Mouse (Mus musculus) embryo, embryonic 10 days (tissue): Measurements from ENCODE around the gene Gls.

Source experiments
- DNase-seq: peaks from one replicate; pipeline ENCODE4 v3.0.0-alpha.2; 2015; ENCODE audit warnings: low spot score

Gls gene

DNA sequence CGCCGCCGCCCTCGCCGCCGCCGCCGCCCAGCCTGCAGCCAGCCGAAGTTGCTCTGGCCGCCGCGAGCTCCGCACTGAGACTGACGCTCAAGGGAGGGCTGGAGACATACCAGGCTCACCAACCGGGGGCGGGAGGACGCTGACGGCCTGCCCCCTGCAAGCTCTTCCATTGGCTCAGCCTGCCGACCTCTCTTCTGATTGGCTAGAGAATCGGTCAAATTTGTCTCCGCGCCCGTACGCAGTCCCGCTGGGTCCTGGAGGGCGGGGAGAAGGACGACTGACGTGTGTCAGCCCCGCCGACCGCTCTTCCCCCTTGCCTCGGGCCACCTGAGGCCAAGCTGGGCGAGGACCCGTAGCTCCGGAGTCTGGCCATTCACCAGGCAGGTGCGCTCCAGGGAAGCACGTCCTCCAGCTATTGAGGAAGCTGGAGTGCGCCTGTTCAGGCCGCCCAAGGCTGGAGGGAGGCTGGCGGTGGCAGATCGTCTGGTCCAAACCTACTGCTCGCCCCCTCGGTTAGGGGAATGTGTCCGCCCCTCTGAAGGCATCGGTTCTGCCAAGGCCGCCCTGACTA lies at the start of gene Gls:
Gls (minus strand) TSS at position 90 of the 571 bp plus-strand sequence.
- peak; percentile 97 for DNase-seq

DNA sequence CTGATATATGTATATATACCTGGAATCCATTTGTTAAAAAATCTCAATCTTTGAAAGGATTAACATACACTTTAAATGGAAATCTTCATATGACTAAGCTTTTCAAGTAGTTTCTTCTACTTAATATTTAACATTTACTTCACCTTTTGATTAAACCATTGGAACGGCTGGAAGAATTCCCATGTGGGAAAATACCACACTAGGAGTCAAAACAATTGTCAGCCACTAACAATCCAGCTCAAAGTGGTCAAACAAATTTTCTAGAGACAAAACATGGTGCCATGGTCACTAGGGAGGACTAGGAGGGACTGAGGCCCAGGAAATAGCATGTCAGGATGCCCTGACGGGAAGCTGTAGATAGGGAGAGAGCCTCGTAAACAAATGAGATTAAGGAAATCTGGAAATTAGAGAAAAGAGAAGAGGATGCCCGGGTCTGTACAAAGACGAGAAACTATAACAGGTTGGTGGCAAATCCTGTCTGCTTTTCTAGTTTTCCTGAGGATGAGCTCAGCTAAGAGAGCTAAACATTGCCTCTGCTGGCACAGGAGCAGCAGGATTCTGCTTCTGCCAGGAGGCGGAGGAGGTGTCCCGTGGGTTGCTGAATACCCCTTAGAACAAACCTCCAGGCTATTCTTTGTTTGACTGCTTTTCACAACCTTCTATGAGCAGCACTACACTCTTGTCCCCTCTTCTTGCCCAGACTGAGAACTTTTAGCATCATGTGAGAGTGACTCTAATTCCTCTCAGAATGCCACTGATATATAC lies 47.0 kb upstream of the Gls start:
- DNase-seq, result no peak

DNA sequence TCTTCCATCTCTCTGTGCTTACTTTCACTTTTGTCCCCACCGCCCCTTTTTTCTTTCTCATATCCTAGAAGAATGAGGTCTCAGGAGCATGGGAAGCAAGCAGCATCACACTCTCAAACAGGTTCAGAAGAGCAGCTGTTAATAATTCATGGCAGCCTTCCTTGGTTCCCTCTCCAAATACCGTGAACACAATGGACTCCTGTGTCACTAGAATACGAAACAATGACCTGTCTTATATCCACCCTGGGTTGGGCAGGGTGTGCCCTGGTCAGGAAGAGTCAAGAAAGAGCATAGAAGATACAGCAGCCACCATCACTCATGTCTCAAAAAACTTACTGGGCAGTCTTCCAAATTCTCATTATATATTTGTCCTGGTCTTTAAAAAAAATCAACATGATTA lies 46.3 kb upstream of the Gls start:
- no peak for DNase-seq

DNA sequence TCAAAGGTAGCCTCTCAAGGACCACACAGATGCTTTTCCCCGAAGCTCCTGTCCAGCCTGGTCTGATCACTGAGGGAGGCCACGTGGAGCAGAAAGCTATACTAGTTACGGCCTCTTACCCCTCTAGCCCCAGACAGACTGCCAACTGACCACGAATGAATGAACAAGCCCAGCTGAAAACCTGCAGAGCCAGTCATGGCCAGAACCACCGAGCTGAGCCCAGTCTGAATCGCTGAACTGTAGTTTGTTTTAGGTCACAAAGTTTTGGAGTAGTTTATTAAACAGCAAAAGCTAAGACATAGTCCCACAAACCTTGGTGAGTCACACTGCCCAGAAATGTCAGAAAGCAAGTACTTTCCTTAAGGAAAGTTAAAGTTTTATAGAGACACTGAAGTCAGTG lies 45.0 kb upstream of the Gls start:
- no peak for DNase-seq

DNA sequence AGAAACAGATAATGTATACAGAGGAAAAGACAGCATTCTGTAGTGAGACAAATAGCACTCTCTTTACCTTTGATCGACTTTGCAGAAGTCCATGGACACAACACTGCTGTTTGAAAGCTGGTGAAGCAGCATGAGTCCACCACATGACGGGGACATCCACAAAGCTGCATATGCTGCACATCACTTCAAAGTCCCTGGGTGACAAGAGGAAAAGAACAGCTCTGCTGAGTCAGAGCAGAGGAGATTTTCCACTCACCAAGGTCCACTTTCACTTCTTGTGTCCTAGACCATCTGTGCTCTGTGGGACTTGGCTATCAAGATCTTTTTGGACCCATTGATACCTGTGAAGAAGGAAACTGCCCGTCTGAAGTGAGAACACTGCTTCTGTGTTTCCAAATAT lies 41.2 kb upstream of the Gls start:
- no peak for DNase-seq

DNA sequence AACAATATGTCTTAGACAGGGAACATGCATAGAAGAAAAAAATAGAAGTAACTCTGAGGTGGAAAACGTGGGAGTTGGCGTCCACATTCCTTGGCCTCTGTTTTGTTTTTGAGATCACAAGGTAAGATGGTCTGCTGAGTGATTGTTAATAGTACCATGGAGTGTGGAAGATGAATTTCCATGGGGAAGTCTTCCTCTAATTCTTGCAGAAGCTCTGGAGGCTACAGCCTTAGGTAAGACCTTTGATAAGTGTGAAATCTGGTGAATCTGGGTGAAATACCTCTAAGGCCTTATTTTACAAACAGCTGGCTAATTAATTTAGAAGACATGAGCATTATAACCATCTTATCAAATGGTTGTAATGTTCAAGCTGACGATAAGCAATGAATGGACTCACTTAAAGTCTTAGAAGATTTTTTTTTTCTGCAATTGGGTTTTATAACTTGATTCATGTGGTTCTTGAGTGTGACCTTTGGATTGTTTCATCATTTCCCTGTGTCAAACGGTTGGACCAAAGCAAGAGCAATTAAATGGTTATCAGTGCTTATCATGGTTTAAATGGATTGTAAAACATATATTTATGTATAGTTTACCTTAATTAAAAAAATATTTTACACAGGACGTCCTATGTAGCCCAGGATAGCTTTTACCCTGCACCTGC lies 39.1 kb upstream of the Gls start:
- DNase-seq, result no peak

DNA sequence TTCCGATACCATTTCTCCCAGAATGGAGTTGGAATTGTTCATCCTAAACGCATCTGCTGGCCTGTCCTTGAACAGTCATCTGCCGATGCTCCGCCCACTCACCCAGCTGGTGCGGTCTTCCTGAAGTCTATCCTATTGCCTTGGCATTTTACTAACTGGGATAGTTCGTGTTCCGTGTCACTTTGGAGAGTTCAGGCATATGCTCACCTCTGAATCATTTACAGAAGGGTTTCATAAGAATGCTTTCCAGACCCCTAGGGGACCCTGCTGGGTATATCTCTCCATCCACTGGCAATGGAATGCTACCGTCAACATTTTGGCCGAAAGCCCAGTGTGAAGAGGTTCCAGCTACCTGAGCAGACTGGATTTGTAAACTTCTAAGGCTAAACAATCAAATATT lies 37.3 kb upstream of the Gls start:
- DNase-seq, result no peak

DNA sequence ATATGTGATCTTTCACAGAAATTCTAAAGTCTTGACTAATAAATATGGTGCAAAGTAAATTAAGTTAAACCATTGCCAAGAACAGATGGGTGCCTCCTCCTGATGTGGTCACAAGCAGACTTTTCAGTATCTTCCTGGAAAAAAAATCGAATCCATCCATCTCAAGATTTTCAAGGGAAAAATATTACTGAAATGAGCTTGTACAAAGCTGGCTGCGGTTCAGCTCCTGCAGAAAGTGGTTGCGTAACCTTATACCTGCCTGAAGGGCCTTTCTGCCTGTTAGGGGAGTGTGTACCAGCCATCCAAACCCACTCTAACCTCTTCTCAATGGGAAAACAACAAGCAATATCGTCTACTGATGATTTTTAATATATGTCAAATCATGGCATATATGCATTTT lies 36.6 kb upstream of the Gls start:
- DNase-seq, result no peak

DNA sequence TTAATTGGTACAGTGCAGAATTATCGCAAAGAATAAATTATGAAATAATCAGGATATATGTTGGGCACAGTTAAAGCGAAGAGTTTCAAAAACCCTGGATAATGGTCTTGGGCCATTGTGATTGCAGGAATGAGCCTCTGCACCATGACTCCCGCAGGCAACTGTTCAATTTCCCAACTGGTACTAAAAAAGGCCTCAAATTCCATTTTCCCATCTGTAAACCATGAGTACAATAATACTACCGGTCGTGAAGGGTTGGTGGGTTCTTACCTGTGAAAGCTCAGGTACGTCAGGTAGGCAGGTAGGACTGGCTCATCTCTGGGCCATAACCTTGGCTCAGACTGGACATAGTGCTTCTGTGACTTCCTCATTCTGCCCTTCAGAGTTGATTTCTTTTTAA lies 35.0 kb upstream of the Gls start:
- no peak for DNase-seq

DNA sequence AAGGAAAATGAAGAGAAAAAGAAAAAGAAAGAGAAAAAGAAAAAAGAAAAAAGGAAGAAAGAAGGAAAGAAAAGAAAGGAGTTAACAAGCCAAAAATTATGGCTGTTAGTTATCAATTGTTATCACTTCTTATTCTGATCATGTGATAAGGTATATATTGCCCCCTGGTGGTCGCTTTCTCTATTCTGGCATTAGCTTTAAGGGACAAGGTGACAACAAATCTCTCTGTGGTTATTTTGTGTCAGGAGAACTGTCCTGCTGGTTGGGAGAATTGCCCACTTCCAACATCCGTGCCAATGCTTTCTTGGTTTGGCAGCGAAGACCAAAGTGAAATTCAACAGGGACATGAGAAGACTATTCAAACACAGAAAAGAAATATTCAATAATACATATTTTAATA lies 34.6 kb upstream of the Gls start:
- DNase-seq, result peak; percentile 49

DNA sequence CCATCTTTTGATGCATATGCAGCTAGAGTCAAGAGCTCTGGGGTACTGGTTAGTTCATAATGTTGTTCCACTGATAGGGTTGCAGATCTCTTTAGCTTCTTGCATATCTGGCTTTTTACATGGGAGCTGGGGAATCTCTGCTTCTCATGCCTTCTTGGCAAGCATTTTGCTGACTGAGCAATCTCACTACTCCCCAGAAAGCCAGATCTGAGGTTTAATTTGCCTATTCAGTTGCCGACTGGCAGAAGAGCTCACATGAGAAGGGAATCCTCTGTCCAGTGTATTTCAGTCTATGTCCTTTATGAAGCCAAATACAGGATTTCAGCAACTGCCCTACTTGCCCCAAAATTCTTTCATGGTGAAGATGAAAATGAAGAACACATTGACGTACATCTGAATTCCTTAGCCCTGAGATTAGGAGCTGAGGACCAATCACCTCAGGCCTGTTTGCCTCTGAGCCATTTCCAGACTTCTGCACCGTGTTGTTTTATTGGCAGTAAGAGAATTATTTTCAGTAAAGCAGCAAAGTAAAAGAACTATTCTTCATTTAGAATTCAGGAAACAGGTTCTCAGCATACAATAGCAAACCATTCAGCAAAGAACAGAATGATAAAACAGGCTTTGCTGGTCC lies 33.0 kb upstream of the Gls start:
- DNase-seq, result no peak

DNA sequence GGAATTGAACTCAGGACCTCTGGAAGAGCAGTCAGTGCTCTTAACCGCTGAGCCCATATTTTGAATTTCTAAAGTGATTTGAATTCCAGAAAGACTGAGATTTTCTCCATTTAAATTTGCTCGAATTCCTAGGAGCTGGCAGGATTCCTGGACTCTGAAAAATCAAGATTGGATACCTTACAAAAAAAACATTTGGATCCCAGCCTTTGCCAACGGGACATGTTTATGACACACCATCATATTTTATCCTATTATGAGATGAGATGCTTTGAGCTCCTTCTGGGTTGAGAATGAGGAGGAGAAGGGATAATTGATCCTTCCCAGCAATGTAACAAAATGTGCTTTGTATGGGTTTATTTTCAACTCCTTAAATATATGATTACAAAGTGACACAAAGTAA lies 31.3 kb upstream of the Gls start:
- no peak for DNase-seq

DNA sequence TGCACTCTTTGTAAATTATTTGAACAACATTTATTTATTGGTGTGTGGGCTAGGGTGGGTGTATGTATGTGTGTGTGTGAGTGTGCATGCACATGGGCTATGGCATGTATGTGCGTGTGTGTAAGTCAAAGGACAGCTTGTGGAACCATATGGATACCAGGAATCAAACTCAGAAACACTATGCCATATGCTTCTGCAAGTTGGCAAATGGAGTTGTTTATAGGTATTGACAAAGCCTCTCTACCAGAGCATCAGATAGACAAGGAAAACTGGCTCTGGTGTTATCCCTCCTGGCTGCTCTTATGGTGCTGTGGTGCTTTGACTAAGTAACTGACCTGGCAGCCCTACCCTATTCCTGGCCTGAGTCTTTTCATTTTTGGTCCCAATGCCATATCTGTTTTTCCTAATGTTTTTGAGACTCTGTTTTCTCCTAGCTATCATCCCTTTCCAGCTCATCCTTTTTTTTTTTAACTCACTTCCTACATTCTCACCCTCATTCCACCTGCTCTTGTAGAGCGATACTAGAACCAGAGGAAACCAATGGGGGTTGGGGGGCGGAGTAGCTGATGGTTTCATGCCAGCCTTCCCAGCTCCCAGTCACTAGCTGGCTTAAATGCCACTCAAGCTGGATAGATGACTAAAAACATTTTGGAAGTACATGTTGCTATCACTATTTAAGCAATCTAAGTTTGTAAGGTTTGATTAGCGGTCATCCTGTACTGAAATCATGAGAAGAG lies 27.5 kb upstream of the Gls start:
- DNase-seq, result no peak

DNA sequence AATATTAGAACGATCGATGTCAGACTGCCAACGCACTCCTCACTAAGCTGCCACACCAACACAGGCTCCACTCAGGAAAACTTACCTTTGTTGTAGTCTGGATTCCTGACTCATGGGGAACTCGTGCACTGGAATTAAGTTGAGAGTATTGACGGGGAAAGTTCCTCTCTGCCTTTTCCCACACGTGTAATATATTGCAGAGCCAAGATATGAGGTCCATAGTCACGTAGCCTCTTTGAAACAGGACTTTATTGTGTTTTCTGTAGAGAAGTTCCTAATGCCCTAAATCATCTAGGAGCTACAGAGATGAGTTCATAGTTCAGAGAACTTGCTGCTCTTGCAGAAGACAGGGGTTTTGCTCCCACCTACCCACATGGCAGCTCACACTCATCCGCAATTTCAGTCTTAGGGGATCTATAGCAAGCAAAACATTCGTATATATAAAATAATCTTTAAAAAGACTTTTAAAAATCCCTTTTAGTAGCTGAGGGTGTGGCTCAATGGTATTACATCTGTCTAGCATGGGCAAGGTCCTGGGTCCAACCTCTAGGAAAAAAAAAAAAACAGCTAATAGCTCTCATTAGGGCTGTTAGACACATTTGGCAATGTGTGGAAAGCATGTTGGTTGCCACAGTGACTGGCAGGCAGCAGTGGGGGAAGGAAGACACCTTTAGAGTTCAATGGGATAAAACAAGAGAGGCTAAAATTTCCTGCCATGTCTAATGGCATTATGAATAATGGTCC lies 25.1 kb upstream of the Gls start:
- no peak for DNase-seq

DNA sequence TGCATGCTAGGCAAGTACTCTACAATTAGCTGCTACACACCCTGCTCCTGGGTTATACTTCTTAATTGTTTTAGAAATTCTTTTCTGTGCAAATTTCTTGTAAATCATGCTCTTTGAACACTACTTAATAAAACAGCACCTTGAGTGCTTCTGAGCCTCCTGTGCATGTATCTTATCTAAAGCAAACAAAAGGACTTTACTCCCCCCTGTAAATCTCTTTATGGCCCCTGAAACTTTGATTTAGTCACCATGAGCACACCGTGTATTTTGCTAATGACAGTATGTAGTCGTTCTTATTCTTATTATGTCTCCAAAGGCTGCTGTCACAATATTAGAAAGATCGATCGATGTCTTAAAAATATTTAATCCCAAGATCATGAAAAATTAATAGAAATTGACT lies 23.9 kb upstream of the Gls start:
- no peak for DNase-seq

DNA sequence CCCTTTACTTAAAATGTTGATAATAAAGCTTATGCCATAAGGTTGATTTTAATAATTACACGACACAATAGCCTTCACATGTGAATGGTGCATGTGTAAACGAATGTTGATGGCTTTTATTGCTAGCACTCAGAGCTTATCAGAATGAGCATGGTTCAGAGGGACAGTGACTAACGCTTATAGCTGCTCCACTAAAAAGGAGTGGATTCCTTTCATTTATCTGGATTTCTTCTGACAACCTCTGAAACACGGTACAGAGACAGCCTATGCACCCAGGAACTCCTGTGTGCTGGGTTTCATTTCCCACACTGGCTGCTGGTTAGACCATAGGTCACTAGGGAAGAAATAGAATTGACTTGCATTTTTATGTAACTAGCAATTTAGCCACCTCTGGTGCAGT lies 23.2 kb upstream of the Gls start:
- DNase-seq, result no peak

DNA sequence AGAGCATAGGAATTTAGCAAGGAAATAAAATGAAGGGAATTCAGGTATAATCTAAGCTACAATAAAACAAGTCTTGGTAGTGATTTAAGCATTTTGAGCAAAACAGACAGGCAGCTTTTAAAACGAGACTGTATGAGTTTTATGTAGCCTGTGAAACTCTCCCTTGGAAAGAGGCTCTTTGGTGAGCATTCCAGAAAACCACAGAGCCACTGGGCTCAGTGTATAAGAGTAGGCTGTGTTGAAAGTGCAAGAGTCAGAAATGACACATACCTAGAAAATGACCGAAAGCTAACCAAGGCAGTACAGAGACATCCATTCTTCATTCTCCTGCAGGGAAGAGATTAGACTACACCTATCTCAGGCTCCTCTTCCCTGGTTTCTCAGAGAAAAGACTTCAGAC lies 21.4 kb upstream of the Gls start:
- no peak for DNase-seq

DNA sequence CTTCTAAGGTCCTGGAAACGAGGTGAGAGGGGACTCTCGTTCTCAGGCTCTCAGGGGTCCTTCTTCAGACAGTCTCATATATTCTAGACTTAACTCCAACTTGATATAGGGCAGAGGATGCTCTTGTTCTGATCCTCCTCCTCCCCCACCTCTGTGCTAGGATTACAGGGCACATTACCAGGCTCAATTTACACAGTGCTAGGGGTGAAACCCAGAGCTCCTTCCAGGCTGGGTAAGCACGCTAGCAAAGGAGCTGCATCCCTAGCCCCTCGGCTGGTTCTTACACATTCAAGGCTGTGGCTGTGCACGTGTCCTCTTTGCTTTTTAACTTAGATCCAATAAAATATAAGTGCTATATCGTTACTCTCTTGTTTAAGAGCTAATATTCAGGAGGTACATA lies 20.4 kb upstream of the Gls start:
- no peak for DNase-seq

DNA sequence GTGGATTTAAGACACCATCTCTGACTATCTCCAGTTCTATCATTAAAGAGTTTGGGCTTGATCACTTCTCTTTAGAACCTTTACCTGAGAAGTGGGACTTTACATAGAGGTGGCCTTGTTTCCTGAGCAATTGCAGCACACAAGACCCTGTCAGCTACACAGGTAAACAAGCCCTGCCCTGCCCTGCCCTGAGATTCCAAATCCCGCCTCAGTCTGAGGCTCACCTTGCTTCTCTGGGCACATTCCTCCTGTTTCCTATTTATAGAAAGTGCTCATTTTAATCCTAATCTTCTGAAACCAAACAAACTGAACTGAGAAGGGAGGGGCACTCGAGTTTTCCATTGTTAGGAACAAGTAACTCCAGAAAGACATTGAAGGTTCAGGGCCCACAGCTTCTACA lies 19.4 kb upstream of the Gls start:
- DNase-seq, result no peak

DNA sequence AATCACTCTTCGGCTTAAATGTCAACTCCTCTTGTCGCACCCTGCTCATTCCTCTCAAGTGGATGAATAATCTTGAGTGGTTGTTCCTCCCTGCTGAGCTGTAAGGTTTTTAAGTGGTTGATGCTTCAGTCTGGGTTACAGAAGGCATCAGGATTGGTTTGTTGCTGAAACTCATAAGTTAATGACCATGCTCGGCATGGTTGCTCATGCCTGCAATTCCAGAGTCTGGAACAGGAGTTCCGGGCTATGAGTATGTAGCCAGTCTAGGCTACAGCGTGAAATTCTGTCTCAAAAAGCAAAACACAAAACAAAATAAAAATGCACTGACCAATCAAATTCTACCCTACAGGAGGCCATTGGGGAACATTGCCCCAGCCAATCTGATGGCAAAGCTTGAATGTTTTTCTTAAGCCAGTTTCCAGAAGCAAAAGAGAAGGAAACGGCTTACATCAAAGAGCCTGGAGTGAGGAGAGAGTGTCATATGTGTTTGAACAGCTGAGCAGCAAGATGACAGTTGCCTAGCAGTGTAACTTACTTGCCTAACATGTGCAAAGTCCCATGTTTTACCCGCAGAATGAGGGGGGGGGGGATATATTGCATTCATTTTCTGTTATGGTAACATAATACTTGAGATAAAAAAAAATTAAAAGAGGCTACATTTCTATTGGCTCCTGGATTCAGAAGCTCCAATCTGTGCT lies 18.2 kb upstream of the Gls start:
- DNase-seq, result no peak

DNA sequence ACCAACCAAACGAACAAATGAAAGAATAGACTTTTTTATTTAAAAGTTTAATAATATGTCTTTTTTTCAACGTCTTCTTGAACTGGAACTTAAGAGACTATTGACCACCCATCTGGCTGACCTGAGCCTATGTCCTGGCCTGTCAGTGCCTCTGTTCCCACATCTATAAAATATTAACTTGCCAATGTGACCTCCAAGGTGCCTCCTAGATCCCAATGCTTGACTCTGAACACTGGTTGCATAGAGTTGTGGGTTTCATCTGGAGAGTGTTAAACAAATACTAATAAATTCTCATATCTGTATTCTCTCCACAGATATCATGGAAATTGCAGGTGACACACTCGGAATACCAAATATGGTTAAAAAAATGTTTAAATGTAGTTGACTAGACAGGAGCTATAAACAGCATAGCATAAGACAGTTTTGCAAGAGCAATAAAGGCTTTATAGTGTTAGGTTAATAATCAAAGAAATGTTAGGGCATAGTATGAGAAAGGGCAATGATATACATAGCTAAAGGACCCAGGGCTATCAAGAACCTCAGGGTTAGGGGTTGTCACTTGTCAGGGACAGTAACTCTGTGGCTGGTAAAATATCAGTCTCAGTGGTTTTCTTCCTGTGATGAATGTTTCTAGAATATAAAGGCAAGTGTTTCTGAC lies 16.0 kb upstream of the Gls start:
- no peak for DNase-seq
